Comparison of ENCODE assay signal across 21 mouse cellular contexts in genomic region chr17:31929032-31929431, GRCm38 (mm10).
DNase-seq lines count a peak whose midpoint lies in the region; ATAC-seq and TF ChIP-seq lines count a peak whose summit lies in the region.
"Had no signal": no experiment of that assay in that cellular context is flagged by ENCODE, and none has a peak within 500 bp of the region (broad histone marks: within the 10 kb centered on the region; RNA-seq: fewer than 3 reads in every experiment).

No protein-coding gene starts in this region.

- no peaks in the 10 kb centered on the region for H3K36me3 ChIP-seq in heart, embryonic 10.5 days
- H3K36me3 ChIP-seq in hindbrain, embryonic 10.5 days: no peaks in the 10 kb centered on the region
- H3K36me3 ChIP-seq in hindbrain, embryonic 12.5 days: no peaks in the 10 kb centered on the region
- no peaks in the 10 kb centered on the region for H3K36me3 ChIP-seq in E14TG2a.4 (ENCODE audit: insufficient read depth, low read length)
- no peaks in the 10 kb centered on the region for H3K36me3 ChIP-seq in embryonic facial prominence, embryonic 10.5 days (replicated peaks)
- H3K36me3 ChIP-seq: hindbrain, embryonic 15.5 days; intestine, embryonic 15.5 days; limb, embryonic 15.5 days; midbrain, embryonic 15.5 days; stomach, embryonic 15.5 days had no signal

- no peak for TF ChIP-seq CTCF in E14TG2a.4 (conservative IDR thresholded peaks at IDR 0.05; ENCODE audit: low read length)

- peak overlapping the region; percentile 88 for H3K27ac ChIP-seq in heart, embryonic 10.5 days
- H3K27ac ChIP-seq in hindbrain, embryonic 10.5 days: peak overlapping the region; percentile 72; the same call in 1 of the 2 replicates
- H3K27ac ChIP-seq in hindbrain, embryonic 12.5 days: no peak overlapping the region
- peak overlapping the region; percentile 61; the same call in 1 of the 2 replicates for H3K27ac ChIP-seq in embryonic facial prominence, embryonic 10.5 days (replicated peaks)
- H3K27ac ChIP-seq: hindbrain, embryonic 15.5 days; intestine, embryonic 15.5 days; left cerebral cortex, adult 2 months; limb, embryonic 15.5 days; midbrain, embryonic 15.5 days; stomach, embryonic 15.5 days had no signal

- ATAC-seq in hindbrain, embryonic 12.5 days (ENCODE audit: low FRiP score): no peak
- ATAC-seq: activated CD4-positive, CD25-positive, alpha-beta regulatory T cell, adult 4 months; intestine, embryonic 15.5 days; midbrain, embryonic 15.5 days had no signal

- H3K9me3 ChIP-seq in heart, embryonic 10.5 days: no peaks in the 10 kb centered on the region
- no peaks in the 10 kb centered on the region for H3K9me3 ChIP-seq in hindbrain, embryonic 10.5 days
- H3K9me3 ChIP-seq in hindbrain, embryonic 12.5 days (replicated peaks): no peaks in the 10 kb centered on the region
- no peaks in the 10 kb centered on the region for H3K9me3 ChIP-seq in E14TG2a.4 (ENCODE audit: low read length)
- no peaks in the 10 kb centered on the region for H3K9me3 ChIP-seq in embryonic facial prominence, embryonic 10.5 days
- H3K9me3 ChIP-seq: hindbrain, embryonic 15.5 days; intestine, embryonic 15.5 days; limb, embryonic 15.5 days; midbrain, embryonic 15.5 days; stomach, embryonic 15.5 days had no signal

- no peak for DNase-seq in heart, embryonic 10.5 days (ENCODE audit: low spot score)
- DNase-seq in heart, postnatal 14 days: no peak
- no peak for DNase-seq in hindbrain, embryonic 10.5 days (ENCODE audit: low spot score)
- no peak for DNase-seq in embryonic facial prominence, embryonic 10.5 days (ENCODE audit: low spot score)
- no peak for DNase-seq in retina, postnatal 1 day
- DNase-seq: adrenal gland, adult 8-10 months; cerebellum, adult 11-12 months; cerebellum, postnatal 10 days; kidney, adult 8-10 months; kidney, postnatal 10 days; lung, embryonic 14.5 days; thymus, postnatal 25 days had no signal

- H3K4me2 ChIP-seq in hindbrain, embryonic 12.5 days (replicated peaks): no peak overlapping the region
- H3K4me2 ChIP-seq: hindbrain, embryonic 15.5 days; intestine, embryonic 15.5 days; limb, embryonic 15.5 days; lung, embryonic 14.5 days; midbrain, embryonic 15.5 days; stomach, embryonic 15.5 days had no signal

- peaks cover 51% of the 10 kb centered on the region for H3K4me1 ChIP-seq in heart, embryonic 10.5 days
- peaks cover 49% of the 10 kb centered on the region for H3K4me1 ChIP-seq in hindbrain, embryonic 10.5 days (replicated peaks)
- peaks cover 5% of the 10 kb centered on the region for H3K4me1 ChIP-seq in hindbrain, embryonic 12.5 days
- H3K4me1 ChIP-seq in E14TG2a.4 (replicated peaks; ENCODE audit: low read depth, low read length): peaks cover 50% of the 10 kb centered on the region
- H3K4me1 ChIP-seq in embryonic facial prominence, embryonic 10.5 days: peaks cover 36% of the 10 kb centered on the region

- H3K27me3 ChIP-seq in heart, embryonic 10.5 days (ENCODE audit: insufficient read depth, poor library complexity, severe bottlenecking): no peaks in the 10 kb centered on the region
- H3K27me3 ChIP-seq in hindbrain, embryonic 10.5 days (ENCODE audit: insufficient read depth, poor library complexity, severe bottlenecking): no peaks in the 10 kb centered on the region
- H3K27me3 ChIP-seq in hindbrain, embryonic 12.5 days: no peaks in the 10 kb centered on the region
- H3K27me3 ChIP-seq in E14TG2a.4 (ENCODE audit: insufficient read depth, low read length): no peaks in the 10 kb centered on the region
- no peaks in the 10 kb centered on the region for H3K27me3 ChIP-seq in embryonic facial prominence, embryonic 10.5 days (replicated peaks; ENCODE audit: low read depth, poor library complexity, severe bottlenecking)
- H3K27me3 ChIP-seq: hindbrain, embryonic 15.5 days; intestine, embryonic 15.5 days; limb, embryonic 15.5 days; midbrain, embryonic 15.5 days; stomach, embryonic 15.5 days had no signal

- no peak overlapping the region for H3K9ac ChIP-seq in hindbrain, embryonic 12.5 days
- H3K9ac ChIP-seq: hindbrain, embryonic 15.5 days; intestine, embryonic 15.5 days; limb, embryonic 15.5 days; lung, embryonic 14.5 days; midbrain, embryonic 15.5 days; stomach, embryonic 15.5 days had no signal

- no peak overlapping the region for H3K4me3 ChIP-seq in heart, embryonic 10.5 days
- H3K4me3 ChIP-seq in hindbrain, embryonic 10.5 days: no peak overlapping the region
- H3K4me3 ChIP-seq in hindbrain, embryonic 12.5 days: no peak overlapping the region
- 0 out of 2 replicates have a peak overlapping the region, but pooled peaks have one; percentile 45 for H3K4me3 ChIP-seq in E14TG2a.4 (replicated peaks; ENCODE audit: low read length)
- H3K4me3 ChIP-seq in embryonic facial prominence, embryonic 10.5 days: no peak overlapping the region
- H3K4me3 ChIP-seq: hindbrain, embryonic 15.5 days; intestine, embryonic 15.5 days; left cerebral cortex, adult 2 months; limb, embryonic 15.5 days; midbrain, embryonic 15.5 days; stomach, embryonic 15.5 days had no signal

- intact Hi-C loops in heart, postnatal 14 days (cut with DNase I): no loop called here

- WGBS in heart, embryonic 10.5 days: 54% methylated on average over 6 of the region's 6 CpGs
- 87% methylated on average over 6 of the region's 6 CpGs for WGBS in hindbrain, embryonic 10.5 days
- WGBS in hindbrain, embryonic 12.5 days: 95% methylated on average over 6 of the region's 6 CpGs
- WGBS in embryonic facial prominence, embryonic 10.5 days: 92% methylated on average over 6 of the region's 6 CpGs
